Mouse (Mus musculus) E14TG2a.4 (cell line): ENCODE measurements around the gene Ntn1.

Source experiments
- CTCF ChIP-seq: conservative IDR thresholded peaks from 2 replicates; pipeline ENCODE4 v1.5.1; 2014; ENCODE audit warnings: low read length
- NANOG ChIP-seq: IDR thresholded peaks from 2 replicates; pipeline ENCODE4 v1.6.1; 2014; ENCODE audit warnings: borderline replicate concordance, low read length, mixed read lengths
- POU5F1 ChIP-seq: IDR thresholded peaks from 2 replicates; pipeline ENCODE4 v1.6.1; 2014; ENCODE audit warnings: low read length, borderline replicate concordance

DNA sequence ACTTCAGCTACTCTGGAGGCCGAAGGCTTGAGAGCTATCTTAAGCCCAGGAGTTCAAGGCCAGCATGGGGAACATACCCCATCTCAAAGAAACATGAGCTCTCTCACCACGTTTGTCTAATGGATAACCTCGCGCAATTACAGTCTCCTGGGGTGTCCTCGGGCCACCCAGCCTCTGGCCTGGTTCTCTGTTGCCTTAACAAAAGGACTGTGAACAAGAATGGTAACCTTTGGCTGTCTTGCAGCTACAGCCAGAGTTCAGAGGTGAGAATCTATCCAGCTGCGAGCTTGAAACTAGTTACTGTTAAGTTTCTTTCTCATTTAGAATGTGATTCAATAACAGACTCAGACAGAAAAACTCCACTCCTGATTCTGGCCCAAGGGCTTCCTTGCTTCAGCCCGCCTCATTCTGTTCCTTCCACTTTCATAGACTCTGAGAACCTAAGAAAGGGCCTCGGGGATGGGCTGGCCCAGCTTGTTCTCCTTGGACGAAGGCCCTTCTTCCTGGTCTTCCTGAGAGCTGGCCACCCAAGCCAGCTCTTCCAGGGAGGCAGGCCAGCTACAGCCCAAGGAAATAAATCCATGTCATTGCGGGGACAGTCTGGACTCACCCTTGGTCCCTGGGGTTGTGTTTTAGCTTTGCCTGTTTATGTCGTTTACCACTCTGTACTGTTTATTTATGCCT, 12.5 kb downstream of the Ntn1 start:
- TF ChIP-seq CTCF (no peak), NANOG (peak; percentile 60), POU5F1 (no peak)
